Mouse (Mus musculus) midbrain, postnatal 0 days (tissue): ENCODE measurements around the gene Drap1. TPM values are rescaled to one million over a fixed set of nuclear protein-coding genes. Genes with fewer than 3 reads are reported as not detected.

ENCODE experiments used
- ATAC-seq: fragments of 200-750 bp; cut with Nextera tagmentation; 2 replicates; pipeline ENCODE4 v1.8.0; 2017; ENCODE audit warnings: moderate number of reproducible peaks, mild to moderate bottlenecking, moderate TSS enrichment, moderate library complexity; ENCODE audit not compliant: low FRiP score
- DNase-seq: peaks from one replicate; pipeline ENCODE4 v3.0.0-alpha.2; 2015; ENCODE audit warnings: low spot score
- H3K27ac ChIP-seq: fragments of 300-500 bp; sonication (generic); 2 replicates; pipeline ENCODE4 v1.5.1; 2014; ENCODE audit warnings: low read depth, mild to moderate bottlenecking, low read length, mixed read lengths
- H3K27me3 ChIP-seq: fragments of 300-500 bp; sonication (generic); 2 replicates; pipeline ENCODE4 v1.6.1; 2014; ENCODE audit warnings: low read length, control low read depth, mixed read lengths; ENCODE audit not compliant: insufficient read depth
- H3K36me3 ChIP-seq: fragments of 300-500 bp; sonication (generic); 2 replicates; pipeline ENCODE4 v1.6.1; 2014; ENCODE audit warnings: low read length, control low read depth, mixed read lengths; ENCODE audit not compliant: insufficient read depth
- H3K4me1 ChIP-seq: fragments of 300-500 bp; sonication (generic); 2 replicates; pipeline ENCODE4 v1.6.1; 2014; ENCODE audit warnings: mild to moderate bottlenecking, control low read depth, antibody characterized with exemption, low read length, mixed read lengths; ENCODE audit not compliant: insufficient read depth
- H3K4me2 ChIP-seq: fragments of 300-500 bp; sonication (generic); 2 replicates; pipeline ENCODE4 v1.6.1; 2014; ENCODE audit warnings: low read depth, mild to moderate bottlenecking, low read length, mixed read lengths; ENCODE audit not compliant: poor library complexity, severe bottlenecking
- H3K4me3 ChIP-seq: fragments of 300-500 bp; sonication (generic); 2 replicates; pipeline ENCODE4 v1.5.1; 2014; ENCODE audit warnings: low read depth, mild to moderate bottlenecking, low read length, moderate library complexity
- H3K9ac ChIP-seq: fragments of 300-500 bp; sonication (generic); replicated peaks from 2 replicates; pipeline ENCODE4 v1.6.1; 2014; ENCODE audit warnings: mild to moderate bottlenecking, low read length, moderate library complexity, mixed read lengths; ENCODE audit not compliant: poor library complexity, severe bottlenecking
- H3K9me3 ChIP-seq: fragments of 300-500 bp; sonication (generic); 2 replicates; pipeline ENCODE4 v1.6.1; 2016; ENCODE audit warnings: low read length, control low read depth
- CTCF ChIP-seq: IDR thresholded peaks from 2 replicates; pipeline ENCODE4 v1.5.1; 2016; ENCODE audit warnings: antibody characterized with exemption, mild to moderate bottlenecking
- WGBS: fragments of 180-500 bp; shearing (Covaris S2); extraction: QIAGEN DNeasy Blood & Tissue Kit; methylation state at CpG from one replicate; pipeline ENCODE4 v1.1.7; 2014; 5-methylcytosine and 5-hydroxymethylcytosine counted together
- polyA plus RNA-seq: library from polyadenylated mRNA; unstranded; fragments of >200 nt; fragmentation: Nextera tagmentation; extraction: Ambion mirVana; gene quantifications from 2 replicates; pipeline ENCODE4 v1.2.1, GENCODE M21; 2015
- total RNA-seq: library from RNA; depleted of rRNA; stranded (reverse); fragments of >200 nt; gene quantifications from 2 replicates; pipeline ENCODE4 v1.2.3, GENCODE M21; 2014

Drap1 gene
- total and polyA plus RNA-seq, 2 experiments from 2014 or later = 203 to 342 TPM

DNA sequence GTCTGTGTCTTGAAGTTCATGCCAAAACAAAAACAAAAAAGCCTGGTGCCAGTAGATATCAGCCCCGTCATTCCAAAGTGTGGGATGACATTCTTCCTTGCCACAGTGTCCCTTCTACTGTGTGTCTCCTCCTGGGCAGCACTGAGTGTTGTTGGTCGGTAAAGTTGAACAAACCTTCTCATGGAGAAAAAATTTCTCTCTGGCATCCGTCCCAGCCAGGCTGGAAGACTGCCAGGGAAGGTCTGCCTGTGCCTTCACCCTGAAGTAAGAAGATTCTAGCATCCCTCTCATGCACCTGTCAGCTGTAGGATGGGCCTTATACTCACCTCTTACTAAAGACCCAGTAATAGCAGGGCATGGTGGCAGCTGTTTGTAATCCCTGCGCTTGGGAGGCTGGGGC lies 31.9 kb downstream of the Drap1 start:
- Histone ChIP-seq H3K4me3 (no peak overlapping the region), H3K4me2 (no peak overlapping the region), H3K9me3 (no peaks in the 10 kb centered on the region), H3K27me3 (no peaks in the 10 kb centered on the region), H3K4me1 (peaks cover 10% of the 10 kb centered on the region; the same call in 1 of the 2 replicates), H3K36me3 (no peaks in the 10 kb centered on the region), H3K27ac (no peak overlapping the region), H3K9ac (no peak overlapping the region)
- peak; percentile 32 for DNase-seq
- TF ChIP-seq CTCF = no peak
- no peak for ATAC-seq
- WGBS = 58% methylated on average over 4 of the region's 4 CpGs

DNA sequence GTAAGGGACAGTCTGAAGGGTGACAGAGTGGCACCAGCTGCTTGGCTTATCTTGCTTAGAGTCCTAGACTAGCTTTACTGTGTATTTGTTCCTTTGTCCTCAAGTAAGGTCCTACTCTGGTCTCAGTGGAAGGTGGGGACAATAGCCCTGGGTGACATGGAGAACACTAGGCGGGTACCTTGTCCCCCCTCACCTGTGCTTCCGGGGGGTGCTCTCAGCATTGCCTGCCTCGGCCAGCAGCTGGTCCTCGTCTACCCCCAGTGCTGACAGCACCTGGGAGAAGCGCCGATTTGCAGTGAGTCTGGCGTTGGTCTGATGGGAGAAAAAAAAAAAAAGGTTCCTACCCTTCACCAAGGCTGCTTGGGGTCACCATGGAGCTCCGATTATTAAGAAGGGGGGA lies 34.4 kb downstream of the Drap1 start:
- Histone ChIP-seq H3K27me3 (no peaks in the 10 kb centered on the region), H3K4me3 (no peak overlapping the region), H3K9me3 (no peaks in the 10 kb centered on the region), H3K9ac (no peak overlapping the region), H3K36me3 (peaks cover 3% of the 10 kb centered on the region), H3K27ac (no peak overlapping the region), H3K4me2 (no peak overlapping the region), H3K4me1 (peaks cover 18% of the 10 kb centered on the region)
- DNase-seq (no peak), ATAC-seq (no peak)
- no peak for TF ChIP-seq CTCF
- 92% methylated on average over 8 of the region's 8 CpGs for WGBS

DNA sequence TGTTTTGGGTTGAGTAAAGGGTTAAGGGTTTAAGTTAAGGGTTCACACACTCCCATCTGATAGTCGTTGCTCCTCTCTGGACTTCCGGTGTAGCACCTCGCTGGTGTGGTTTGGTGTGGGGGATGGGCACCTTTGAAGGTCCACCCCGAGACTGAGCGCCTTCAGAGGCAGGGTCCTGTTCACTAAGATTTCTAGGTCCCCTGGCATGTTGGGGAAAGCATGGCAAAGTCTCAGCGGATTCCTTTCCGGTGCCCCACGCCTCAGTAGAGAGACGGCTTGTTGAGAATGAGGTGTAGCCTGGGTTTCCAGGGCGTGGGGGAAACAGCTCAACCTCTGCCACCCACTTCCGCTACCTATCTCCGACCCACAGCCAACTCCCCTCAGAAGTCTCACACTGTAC lies 35.1 kb downstream of the Drap1 start:
- no peak for ATAC-seq

DNA sequence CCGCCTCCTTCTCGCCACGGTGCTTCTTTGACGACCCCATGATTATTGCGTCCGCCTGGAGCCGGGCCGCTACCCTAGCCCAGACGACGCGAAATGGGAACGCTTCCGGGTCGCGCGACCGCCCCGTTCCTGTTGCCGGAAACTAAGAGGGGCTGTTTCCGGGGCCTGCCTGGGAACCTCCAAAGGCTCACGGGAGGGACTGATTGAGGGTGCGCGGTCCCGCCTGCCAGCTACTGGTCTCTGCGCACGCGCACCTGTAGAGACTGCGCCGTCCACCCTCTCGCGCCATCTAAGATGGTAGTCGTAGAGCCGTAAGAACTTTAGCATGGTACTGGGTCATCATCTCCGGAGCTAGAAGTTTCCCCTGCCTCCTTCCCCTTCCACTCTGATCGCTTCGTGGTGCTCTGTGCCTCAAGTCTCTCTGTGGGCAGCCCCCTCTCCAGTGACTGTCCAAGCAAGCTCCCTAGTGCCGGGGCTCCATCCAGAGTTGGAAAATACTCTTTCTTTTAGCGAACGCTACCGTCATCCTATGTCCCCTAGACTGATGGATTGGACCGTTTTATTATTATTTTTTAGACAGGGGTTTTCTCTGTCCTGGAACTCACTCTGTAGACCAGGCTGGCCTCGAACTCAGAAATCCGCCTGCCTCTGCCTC lies 36.1 kb downstream of the Drap1 start, which contains the start of gene Sart1:
Sart1 (minus strand) TSS at position 116 of the 655 bp plus-strand sequence.
- H3K4me2 ChIP-seq = peak within 1 kb of the TSS; percentile 79
- peak within 1 kb of the TSS; percentile 93 for H3K4me3 ChIP-seq
- H3K36me3 ChIP-seq = peaks cover 20% of the 10 kb centered on the region
- 2% methylated on average over 43 of the region's 43 CpGs for WGBS
- 0 out of 2 replicates have a peak, but pooled peaks have one; percentile 10 for TF ChIP-seq CTCF
- H3K4me1 ChIP-seq = peaks cover 18% of the 10 kb centered on the region
- no peaks in the 10 kb centered on the region for H3K9me3 ChIP-seq
- H3K9ac ChIP-seq = peak within 1 kb of the TSS; percentile 96
- ATAC-seq (peak; percentile 95), DNase-seq (peak; percentile 98)
- peak within 1 kb of the TSS; percentile 94 for H3K27ac ChIP-seq
- no peaks in the 10 kb centered on the region for H3K27me3 ChIP-seq

More for the DNA sequence above, 35.1 kb downstream of the Drap1 start:
- Histone ChIP-seq H3K4me3 (peak overlapping the region; percentile 93), H3K27me3 (no peaks in the 10 kb centered on the region), H3K36me3 (peaks cover 11% of the 10 kb centered on the region), H3K9me3 (no peaks in the 10 kb centered on the region), H3K9ac (peak overlapping the region; percentile 77; the same call in 1 of the 2 replicates), H3K4me2 (peak overlapping the region; percentile 79), H3K27ac (no peak overlapping the region), H3K4me1 (peaks cover 18% of the 10 kb centered on the region)
- no peak for TF ChIP-seq CTCF
- WGBS = 65% methylated on average over 12 of the region's 12 CpGs
- no peak for DNase-seq

DNA sequence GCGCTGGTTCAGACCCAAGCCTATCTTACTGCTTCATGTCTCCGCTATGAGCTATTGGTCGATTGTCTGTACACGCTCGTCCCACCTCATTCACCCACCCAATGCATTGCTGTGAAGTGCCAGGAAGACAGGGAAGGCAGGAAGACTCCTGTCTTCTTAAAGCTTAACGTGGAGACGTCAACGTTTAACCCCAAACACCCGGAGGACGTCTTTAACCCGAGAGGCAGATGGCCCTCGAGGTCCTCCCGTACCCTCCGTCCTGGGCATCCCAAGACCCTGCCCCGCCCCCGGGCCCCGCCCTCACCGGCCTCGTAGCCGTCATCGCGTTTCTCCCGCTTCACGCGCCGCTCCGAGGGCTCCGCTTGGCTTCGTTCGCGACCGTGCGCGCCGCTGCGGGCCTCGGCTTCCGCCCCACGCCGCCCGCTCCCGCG lies 36.8 kb downstream of the Drap1 start:
- no peaks in the 10 kb centered on the region for H3K27me3 ChIP-seq
- WGBS = under 1% methylated on average over 38 of the region's 43 CpGs
- peak overlapping the region; percentile 96 for H3K9ac ChIP-seq
- ATAC-seq (peak; percentile 47; the same call in 1 of the 2 replicates), DNase-seq (peak; percentile 14)
- peaks cover 27% of the 10 kb centered on the region for H3K36me3 ChIP-seq
- no peaks in the 10 kb centered on the region for H3K9me3 ChIP-seq
- H3K4me3 ChIP-seq = peak overlapping the region; percentile 93
- peaks cover 18% of the 10 kb centered on the region for H3K4me1 ChIP-seq
- H3K27ac ChIP-seq = peak overlapping the region; percentile 94
- no peak for TF ChIP-seq CTCF
- peak overlapping the region; percentile 79 for H3K4me2 ChIP-seq

DNA sequence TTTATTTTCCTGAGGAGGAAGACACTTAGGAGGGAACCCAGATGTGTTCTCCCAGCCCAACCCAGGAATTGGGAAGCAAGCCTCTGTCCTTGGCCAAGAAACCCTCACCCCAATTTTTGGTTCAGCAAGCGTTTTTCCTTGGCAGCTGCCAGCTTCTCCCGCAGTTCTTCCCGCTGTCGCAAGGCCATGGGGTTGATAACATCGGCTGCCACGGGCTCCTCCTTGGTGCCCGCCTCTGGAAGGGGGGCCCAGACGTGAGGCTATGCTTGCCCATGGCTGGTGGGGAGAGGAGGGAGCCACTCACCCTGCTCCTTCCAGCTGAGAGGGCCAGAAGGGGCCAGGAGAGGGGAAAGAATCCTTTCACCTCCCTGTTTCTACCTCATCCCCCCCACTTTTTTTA lies 40.1 kb downstream of the Drap1 start:
- no peaks in the 10 kb centered on the region for H3K9me3 ChIP-seq
- TF ChIP-seq CTCF = no peak
- 87% methylated on average over 8 of the region's 8 CpGs for WGBS
- H3K4me1 ChIP-seq = peaks cover 14% of the 10 kb centered on the region
- no peak overlapping the region for H3K9ac ChIP-seq
- no peaks in the 10 kb centered on the region for H3K27me3 ChIP-seq
- no peak overlapping the region for H3K4me3 ChIP-seq
- no peak overlapping the region for H3K4me2 ChIP-seq
- no peak overlapping the region for H3K27ac ChIP-seq
- no peak for DNase-seq
- no peak for ATAC-seq
- peaks cover 60% of the 10 kb centered on the region for H3K36me3 ChIP-seq
